Mouse (Mus musculus) spleen, adult 10 weeks (tissue): ENCODE results near the gene Zbtb39. TPM values are rescaled to one million over a fixed set of nuclear protein-coding genes. Genes with fewer than 3 reads are reported as not detected.

Experiments used
- polyA plus RNA-seq: library from polyadenylated mRNA; stranded (reverse); fragments of 350-450 nt; fragmentation: Illumina TruSeq; extraction: RNeasy Lipid Tissue Mini Kit (QIAGEN cat#74804); gene quantifications from one replicate; pipeline ENCODE4 v1.2.3, GENCODE M21; 2015; ENCODE audit warnings: low replicate concordance; ENCODE audit not compliant: insufficient read depth

The Zbtb39 gene
- 7.9 TPM for polyA plus RNA-seq

GRCm38 (mm10) chr10:127739083-127739660 lies at the start of gene Zbtb39:
TSS of gene Zbtb39 (plus strand) at chr10:127739538.

GRCm38 (mm10) chr10:127704766-127705220 lies 34.5 kb upstream of the Zbtb39 start, which contains the start of gene Myo1a:
TSS of gene Myo1a (plus strand) at chr10:127705170.

GRCm38 (mm10) chr10:127724178-127724577 lies 15.2 kb upstream of the Zbtb39 start, which contains the start of gene Tac2:
TSS of gene Tac2 (plus strand) at chr10:127724478.

GRCm38 (mm10) chr10:127751548-127751947 lies 12.2 kb downstream of the Zbtb39 start, which contains the start of gene Gpr182:
TSS of gene Gpr182 (minus strand) at chr10:127751732.

GRCm38 (mm10) chr10:127759181-127760110 lies 20.1 kb downstream of the Zbtb39 start, which contains the start of the genes Rdh1 and Rdh16f1:
TSS of gene Rdh1 (plus strand) at chr10:127759721.
TSS of gene Rdh16f1 (plus strand) at chr10:127759787.

GRCm38 (mm10) chr10:127776011-127776410 lies 36.7 kb downstream of the Zbtb39 start, which contains the start of gene Rdh9:
TSS of gene Rdh9 (plus strand) at chr10:127776386.

Other genes with a start within 250 kb of the Zbtb39 start
- gene Stac3, start 237.9 kb upstream of the Zbtb39 start, polyA plus RNA-seq, result 3.6 TPM
- gene Ndufa4l2, start 224.6 kb upstream of the Zbtb39 start, polyA plus RNA-seq, result 1.8 TPM
- gene Shmt2, start 217.1 kb upstream of the Zbtb39 start, polyA plus RNA-seq, result 27.0 TPM
- gene Nxph4, start 205.0 kb upstream of the Zbtb39 start, polyA plus RNA-seq, result not detected
- gene Lrp1, start 118.4 kb upstream of the Zbtb39 start, polyA plus RNA-seq, result 26.0 TPM
- gene Stat6, start 96.6 kb upstream of the Zbtb39 start, polyA plus RNA-seq, result 130 TPM
- gene Nemp1, start 72.6 kb upstream of the Zbtb39 start, polyA plus RNA-seq, result 17.1 TPM
- 10.6 TPM for gene Nab2, start 71.0 kb upstream of the Zbtb39 start, polyA plus RNA-seq
- gene Myo1a, start 34.4 kb upstream of the Zbtb39 start, polyA plus RNA-seq, result 0.35 TPM
- 0.41 TPM for gene Tac2, start 15.1 kb upstream of the Zbtb39 start, polyA plus RNA-seq
- gene Gpr182, start 12.2 kb downstream of the Zbtb39 start, polyA plus RNA-seq, result 9.3 TPM
- gene Rdh1, start 20.2 kb downstream of the Zbtb39 start, polyA plus RNA-seq, result 1.1 TPM
- 1.9 TPM for gene Rdh16f1, start 20.2 kb downstream of the Zbtb39 start, polyA plus RNA-seq
- gene Rdh9, start 36.8 kb downstream of the Zbtb39 start, polyA plus RNA-seq, result not detected
- not detected for gene Rdh16, start 61.6 kb downstream of the Zbtb39 start, polyA plus RNA-seq
- gene Rdh19, start 110.4 kb downstream of the Zbtb39 start, polyA plus RNA-seq, result not detected
- gene Rdh16f2, start 126.9 kb downstream of the Zbtb39 start, polyA plus RNA-seq, result not detected
- not detected for gene Rdh7, start 149.3 kb downstream of the Zbtb39 start, polyA plus RNA-seq
- gene Sdr9c7, start 159.0 kb downstream of the Zbtb39 start, polyA plus RNA-seq, result not detected